Mouse (Mus musculus) cerebellum, adult 2 months (tissue): ENCODE measurements around the gene Bckdhb.

Experiments
- CTCF ChIP-seq: fragments of 200-500 bp; IDR thresholded peaks from 2 replicates; pipeline ENCODE4 v1.5.1; 2011; ENCODE audit warnings: low read depth, mild to moderate bottlenecking, control low read depth, low read length, moderate library complexity, borderline replicate concordance; ENCODE audit not compliant: insufficient read depth
- POLR2A ChIP-seq: fragments of 200-500 bp; IDR thresholded peaks from 2 replicates; pipeline ENCODE4 v1.6.1; 2011; ENCODE audit warnings: low read length, control low read depth, borderline replicate concordance; ENCODE audit not compliant: insufficient read depth

GRCm38 (mm10) chr9:83888214-83888613, 36.7 kb upstream of the Bckdhb start:
- TF ChIP-seq CTCF (no peak), POLR2A (no peak)
